Mouse (Mus musculus) forebrain, embryonic 11.5 days (tissue): ENCODE measurements at regions not wholly inside any gene's neighbourhood (a gene's known extent, or its start where the extent isn't known, plus 50 kb on each side); places are given as distances from the start of the nearest gene placed in this dataset.

Experiments used
- ATAC-seq: fragments of 200-750 bp; cut with Nextera tagmentation; replicated peaks from 2 replicates; pipeline ENCODE4 v1.8.0; 2017; ENCODE audit warnings: moderate TSS enrichment; ENCODE audit not compliant: low FRiP score
- DNase-seq: peaks from one replicate; pipeline ENCODE4 v3.0.0-alpha.2; 2017; ENCODE audit warnings: low spot score
- H3K27ac ChIP-seq: fragments of 300-500 bp; sonication (generic); 2 replicates; pipeline ENCODE4 v1.5.1; 2014; ENCODE audit warnings: low read depth, low read length
- H3K27me3 ChIP-seq: fragments of 300-500 bp; sonication (generic); 2 replicates; pipeline ENCODE4 v1.6.1; 2014; ENCODE audit warnings: mild to moderate bottlenecking, low read length, mixed read lengths; ENCODE audit not compliant: control insufficient read depth, insufficient read depth
- H3K36me3 ChIP-seq: fragments of 300-500 bp; sonication (generic); 2 replicates; pipeline ENCODE4 v1.6.1; 2014; ENCODE audit warnings: mild to moderate bottlenecking, low read length, moderate library complexity, mixed read lengths; ENCODE audit not compliant: control insufficient read depth, insufficient read depth
- H3K4me1 ChIP-seq: fragments of 300-500 bp; sonication (generic); replicated peaks from 2 replicates; pipeline ENCODE4 v1.6.1; 2014; ENCODE audit warnings: low read length, mixed read lengths; ENCODE audit not compliant: control insufficient read depth, insufficient read depth
- H3K4me2 ChIP-seq: fragments of 300-500 bp; sonication (generic); 2 replicates; pipeline ENCODE4 v1.6.1; 2014; ENCODE audit warnings: low read depth, mild to moderate bottlenecking, low read length, moderate library complexity, mixed read lengths; ENCODE audit not compliant: severe bottlenecking
- H3K4me3 ChIP-seq: fragments of 300-500 bp; sonication (generic); 2 replicates; pipeline ENCODE4 v1.5.1; 2014; ENCODE audit warnings: low read depth, low read length
- H3K9ac ChIP-seq: fragments of 300-500 bp; sonication (generic); 2 replicates; pipeline ENCODE4 v1.6.1; 2014; ENCODE audit warnings: low read length
- H3K9me3 ChIP-seq: fragments of 300-500 bp; sonication (generic); 2 replicates; pipeline ENCODE4 v1.6.1; 2016; ENCODE audit warnings: low read length, mixed read lengths; ENCODE audit not compliant: control insufficient read depth
- WGBS: fragments of 180-500 bp; shearing (Covaris S2); extraction: QIAGEN DNeasy Blood & Tissue Kit; methylation state at CpG from one replicate; pipeline ENCODE4 v1.1.7; 2014; 5-methylcytosine and 5-hydroxymethylcytosine counted together

DNA sequence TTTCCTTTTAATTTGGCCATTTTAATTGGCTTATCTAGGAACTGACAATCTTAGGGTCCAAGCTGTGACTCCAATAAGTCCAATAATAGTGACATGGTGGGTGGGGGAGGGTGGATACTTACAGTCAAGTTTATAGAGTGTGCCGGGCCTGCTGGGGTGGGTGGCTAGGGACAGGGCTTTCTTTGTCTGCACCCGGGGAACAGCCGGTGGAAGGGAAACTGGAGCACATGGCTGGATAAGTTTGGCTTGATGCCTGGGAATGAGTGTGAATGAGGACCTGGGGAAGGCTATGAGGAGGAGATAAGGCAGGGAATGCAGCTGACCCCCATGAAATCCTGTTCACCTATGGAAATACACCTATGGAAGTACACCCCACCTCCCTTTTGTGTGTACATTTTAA, 81.7 kb upstream of the Cers4 start:
- Histone ChIP-seq H3K27ac (no peak overlapping the region), H3K4me2 (no peak overlapping the region), H3K9me3 (no peaks in the 10 kb centered on the region), H3K4me3 (no peak overlapping the region), H3K36me3 (no peaks in the 10 kb centered on the region), H3K9ac (no peak overlapping the region), H3K4me1 (no peaks in the 10 kb centered on the region; the same call in 1 of the 2 replicates), H3K27me3 (no peaks in the 10 kb centered on the region)
- 71% methylated on average over 3 of the region's 3 CpGs for WGBS
- no peak for ATAC-seq
- peak; percentile 33 for DNase-seq

GRCm38 (mm10) chr8:4411836-4412235, 81.0 kb upstream of the Cers4 start:
- Histone ChIP-seq H3K4me3 (no peak overlapping the region), H3K4me1 (no peaks in the 10 kb centered on the region; the same call in 1 of the 2 replicates), H3K36me3 (no peaks in the 10 kb centered on the region), H3K9ac (no peak overlapping the region), H3K27me3 (no peaks in the 10 kb centered on the region), H3K4me2 (no peak overlapping the region), H3K9me3 (no peaks in the 10 kb centered on the region), H3K27ac (no peak overlapping the region)
- DNase-seq = no peak
- 81% methylated on average over 2 of the region's 2 CpGs for WGBS
- no peak for ATAC-seq

DNA sequence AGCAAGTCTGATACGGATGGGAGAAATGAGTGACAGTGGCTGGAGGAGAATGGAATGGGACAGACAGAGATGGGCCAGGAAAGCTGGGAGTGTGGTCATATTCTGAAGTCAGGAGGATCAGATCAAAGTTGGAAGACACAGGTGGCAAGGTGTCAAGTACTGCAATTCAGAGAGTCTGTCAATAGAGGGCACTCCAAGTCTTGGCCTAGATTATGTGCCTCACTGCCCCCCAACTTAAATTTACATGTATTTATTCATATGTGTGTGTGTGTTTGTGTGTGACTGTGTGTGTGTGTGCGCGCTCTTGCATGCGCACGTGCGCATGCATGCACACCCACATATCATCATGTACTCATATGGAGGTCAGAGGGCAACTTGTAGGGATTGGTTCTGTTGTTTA, 79.6 kb upstream of the Cers4 start:
- ATAC-seq (peak; percentile 73), DNase-seq (peak; percentile 52)
- no peaks in the 10 kb centered on the region for H3K9me3 ChIP-seq
- H3K4me2 ChIP-seq = 0 out of 2 replicates have a peak overlapping the region, but pooled peaks have one; percentile 8
- no peak overlapping the region for H3K4me3 ChIP-seq
- H3K36me3 ChIP-seq = no peaks in the 10 kb centered on the region
- 58% methylated on average over 6 of the region's 6 CpGs for WGBS
- no peaks in the 10 kb centered on the region for H3K27me3 ChIP-seq
- no peak overlapping the region; the same call in 1 of the 2 replicates for H3K9ac ChIP-seq
- H3K27ac ChIP-seq = peak overlapping the region; percentile 46; the same call in 1 of the 2 replicates
- H3K4me1 ChIP-seq = no peaks in the 10 kb centered on the region; the same call in 1 of the 2 replicates

DNA sequence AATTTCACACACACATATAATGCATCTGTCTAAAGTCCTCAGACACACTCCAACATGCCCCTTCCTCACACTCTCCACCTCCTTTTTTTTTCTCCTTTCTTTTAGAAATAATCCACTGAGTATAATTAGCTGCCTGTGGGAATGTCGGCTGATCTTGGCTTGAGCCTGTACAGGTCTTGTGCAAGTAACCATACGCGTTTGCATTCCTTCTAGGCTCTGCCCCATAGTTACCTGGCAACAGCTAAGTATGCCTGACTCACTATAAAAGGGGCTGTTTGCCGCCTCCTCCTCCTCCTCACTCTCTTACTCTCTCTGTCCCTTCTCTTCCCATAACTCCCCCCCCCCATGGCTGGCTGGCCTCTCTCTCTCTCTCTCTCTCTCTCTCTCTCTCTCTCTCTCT, 79.1 kb upstream of the Cers4 start:
- WGBS = 15% methylated on average over 4 of the region's 4 CpGs
- peak; percentile 87 for ATAC-seq
- Histone ChIP-seq H3K4me1 (no peaks in the 10 kb centered on the region; the same call in 1 of the 2 replicates), H3K9me3 (no peaks in the 10 kb centered on the region), H3K27ac (peak overlapping the region; percentile 46; the same call in 1 of the 2 replicates), H3K36me3 (no peaks in the 10 kb centered on the region), H3K9ac (no peak overlapping the region; the same call in 1 of the 2 replicates), H3K4me2 (0 out of 2 replicates have a peak overlapping the region, but pooled peaks have one; percentile 8), H3K27me3 (no peaks in the 10 kb centered on the region), H3K4me3 (no peak overlapping the region)
- peak; percentile 55 for DNase-seq

- DNase-seq (peak; percentile 35), ATAC-seq (no peak)
- no peak overlapping the region for H3K4me2 ChIP-seq
- no peaks in the 10 kb centered on the region for H3K27me3 ChIP-seq
- no peak overlapping the region for H3K9ac ChIP-seq
- H3K4me3 ChIP-seq = no peak overlapping the region
- no peaks in the 10 kb centered on the region; the same call in 1 of the 2 replicates for H3K4me1 ChIP-seq
- H3K27ac ChIP-seq = no peak overlapping the region
- H3K9me3 ChIP-seq = no peaks in the 10 kb centered on the region
- no peaks in the 10 kb centered on the region for H3K36me3 ChIP-seq
- 75% methylated on average over 3 of the region's 3 CpGs for WGBS
Measured at GRCm38 (mm10) chr8:4417141-4417540, 75.7 kb upstream of the Cers4 start.

DNA sequence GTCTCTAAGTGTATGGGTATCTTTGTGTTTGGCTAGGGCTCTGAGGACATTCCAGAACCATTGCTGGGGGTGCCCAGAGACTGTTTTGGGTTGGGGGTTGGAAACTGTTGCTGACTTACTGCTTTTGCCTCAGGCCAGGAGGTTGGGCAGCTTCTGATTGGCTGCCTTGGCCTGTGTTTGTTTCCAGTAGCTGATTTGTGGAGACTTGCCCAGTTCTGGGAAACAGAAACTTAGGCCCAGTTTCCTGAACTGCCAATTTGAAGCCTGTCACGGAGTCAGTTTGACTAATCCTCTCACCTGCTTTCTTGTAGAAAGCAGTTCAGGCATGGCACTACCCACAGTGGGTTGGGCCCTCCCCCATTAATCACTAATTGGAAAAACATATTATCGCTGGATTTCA, 59.7 kb upstream of the Cers4 start:
- DNase-seq (no peak), ATAC-seq (no peak)
- Histone ChIP-seq H3K9ac (no peak overlapping the region), H3K4me3 (no peak overlapping the region), H3K4me1 (no peaks in the 10 kb centered on the region), H3K4me2 (no peak overlapping the region), H3K36me3 (no peaks in the 10 kb centered on the region), H3K27me3 (no peaks in the 10 kb centered on the region), H3K9me3 (no peaks in the 10 kb centered on the region), H3K27ac (no peak overlapping the region)
- 49% methylated on average over 2 of the region's 2 CpGs for WGBS

DNA sequence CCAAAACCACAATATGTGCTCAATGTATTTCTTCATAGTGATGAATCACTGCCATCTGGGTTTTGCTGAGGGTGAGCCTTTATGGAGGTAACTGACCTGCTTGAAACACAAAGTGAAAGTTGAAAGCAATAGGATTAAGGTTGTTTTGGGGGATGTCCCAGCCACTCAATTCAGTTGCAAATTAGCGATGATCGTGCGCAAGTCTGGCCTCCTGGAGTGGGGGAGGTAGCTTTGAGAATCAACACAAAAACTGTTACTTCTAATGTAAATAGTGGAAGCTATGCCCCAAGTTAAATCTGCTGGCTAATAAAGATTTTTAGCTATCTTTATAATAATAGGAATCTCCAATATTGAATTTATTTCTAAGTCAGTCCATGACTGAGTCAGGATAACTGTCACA, 56.3 kb upstream of the Cers4 start:
- Histone ChIP-seq H3K4me1 (no peaks in the 10 kb centered on the region), H3K27ac (no peak overlapping the region), H3K4me3 (no peak overlapping the region), H3K36me3 (no peaks in the 10 kb centered on the region), H3K27me3 (no peaks in the 10 kb centered on the region), H3K9ac (no peak overlapping the region), H3K4me2 (no peak overlapping the region), H3K9me3 (no peaks in the 10 kb centered on the region)
- DNase-seq (no peak), ATAC-seq (no peak)
- 42% methylated on average over 3 of the region's 3 CpGs for WGBS
